Mouse (Mus musculus): ENCODE measurements around the gene Ssc5d.
"Not testable (repeated sequence)": the region's sequence is repeated elsewhere in the genome, so short reads cannot be mapped to it uniquely, and the experiment has no call there.

Ssc5d gene

GRCm38 (mm10) chr7:4925441-4926381, at the start of gene Ssc5d:
TSS of gene Ssc5d (plus strand) at chr7:4925785.
- DNase-seq (ENCODE audit: low spot score in 2 of 2) = peak in 1 of 2 experiments; percentile 51

DNA sequence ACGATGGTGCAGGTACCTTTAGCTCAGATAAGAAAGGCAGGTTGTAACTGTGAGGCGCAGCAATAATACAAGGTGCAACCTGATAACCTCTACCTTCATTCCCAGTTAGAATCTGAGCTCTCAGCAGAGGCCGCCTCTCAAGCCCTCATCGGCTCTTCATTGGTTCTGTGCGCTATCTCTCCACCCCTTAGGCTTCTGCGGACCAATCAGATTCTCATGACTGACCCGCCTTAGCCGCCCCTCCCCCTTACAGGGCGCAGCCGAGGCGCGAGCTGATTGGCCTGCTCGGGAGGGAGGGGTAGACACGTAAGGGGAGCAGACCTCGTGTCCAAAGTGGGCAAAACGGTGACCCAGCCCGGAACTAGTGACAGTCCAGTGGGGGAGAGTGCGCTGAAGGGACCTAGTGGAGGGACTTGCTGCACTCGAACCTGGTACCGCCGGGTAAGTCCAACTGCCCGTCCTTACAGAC, 48.8 kb upstream of the Ssc5d start, which contains the start of gene Isoc2a:
Gene Isoc2a (plus strand): TSS at position 401 of the 469 bp plus-strand sequence.
- DNase-seq (ENCODE audit: low spot score in 2 of 2) = peak; percentile 61 to 82

DNA sequence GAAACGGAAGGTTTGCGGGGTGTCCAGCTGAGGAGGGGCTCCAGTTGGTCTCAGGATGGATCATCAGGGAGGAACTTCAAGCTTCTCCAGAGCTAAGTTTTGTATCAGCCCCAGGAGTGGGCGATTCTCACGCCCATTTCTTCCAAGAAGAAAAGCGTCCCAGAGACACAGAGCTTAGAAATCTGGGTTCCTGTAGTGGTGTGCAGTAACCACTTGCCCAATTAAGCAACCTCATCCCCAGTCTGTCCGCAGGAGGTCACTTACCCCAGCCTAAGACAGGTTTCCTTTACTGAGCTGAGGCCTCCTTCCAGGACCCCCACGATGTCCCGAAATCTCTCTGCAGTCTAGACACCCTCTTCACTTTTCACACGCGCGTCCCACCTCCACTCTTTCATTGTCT, 48.4 kb upstream of the Ssc5d start:
- no peak for DNase-seq (ENCODE audit: low spot score in 2 of 2)

DNA sequence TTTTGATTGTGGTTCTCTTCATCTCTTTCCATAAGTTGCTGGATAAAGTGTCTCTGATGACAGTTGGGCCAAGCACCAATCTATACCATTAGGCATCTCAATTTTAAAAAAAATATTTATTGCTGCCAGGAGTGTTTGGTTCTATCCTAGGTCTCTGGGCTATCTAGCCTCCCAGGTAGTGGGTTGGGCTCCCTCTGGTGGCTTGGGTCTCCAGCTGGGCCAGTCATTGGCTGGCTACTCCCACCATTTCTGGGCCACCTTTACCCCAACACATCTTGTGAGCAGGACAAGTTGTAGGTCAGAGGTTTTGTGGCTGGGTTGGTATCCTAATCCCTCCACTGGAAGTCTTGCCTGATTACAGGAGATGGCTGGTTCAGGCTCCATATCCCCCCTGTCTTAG, 47.4 kb upstream of the Ssc5d start:
- no peak for DNase-seq (ENCODE audit: low spot score in 2 of 2)

GRCm38 (mm10) chr7:4879036-4879435, 46.5 kb upstream of the Ssc5d start:
- not testable (repeated sequence) for DNase-seq (ENCODE audit: low spot score in 2 of 2)

- no peak for DNase-seq (ENCODE audit: low spot score in 2 of 2)
Measured at GRCm38 (mm10) chr7:4886680-4887079, 38.9 kb upstream of the Ssc5d start.

DNA sequence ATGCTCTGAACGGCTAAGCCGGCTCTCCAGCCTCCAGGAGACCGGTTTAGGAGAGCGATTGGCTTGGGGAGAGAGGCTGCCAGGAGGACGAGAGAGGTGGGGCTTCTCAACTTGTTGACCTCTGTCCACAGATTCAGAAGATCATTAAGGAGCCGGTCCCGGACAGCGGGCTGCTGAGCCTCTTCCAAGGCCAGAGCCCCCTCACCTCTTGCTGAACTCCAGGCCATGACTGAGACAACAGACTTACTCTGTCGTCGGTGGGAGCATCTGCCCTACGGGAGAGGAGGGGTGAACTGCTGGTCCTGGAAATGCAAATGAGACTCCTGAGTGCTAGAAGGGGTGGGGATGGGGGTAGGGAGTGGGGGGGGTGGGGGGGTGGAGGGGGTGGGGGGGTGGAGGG, 30.4 kb upstream of the Ssc5d start:
- no peak for DNase-seq (ENCODE audit: low spot score in 2 of 2)

GRCm38 (mm10) chr7:4898851-4899648, 26.5 kb upstream of the Ssc5d start:
- no peak for DNase-seq (ENCODE audit: low spot score in 2 of 2)

DNA sequence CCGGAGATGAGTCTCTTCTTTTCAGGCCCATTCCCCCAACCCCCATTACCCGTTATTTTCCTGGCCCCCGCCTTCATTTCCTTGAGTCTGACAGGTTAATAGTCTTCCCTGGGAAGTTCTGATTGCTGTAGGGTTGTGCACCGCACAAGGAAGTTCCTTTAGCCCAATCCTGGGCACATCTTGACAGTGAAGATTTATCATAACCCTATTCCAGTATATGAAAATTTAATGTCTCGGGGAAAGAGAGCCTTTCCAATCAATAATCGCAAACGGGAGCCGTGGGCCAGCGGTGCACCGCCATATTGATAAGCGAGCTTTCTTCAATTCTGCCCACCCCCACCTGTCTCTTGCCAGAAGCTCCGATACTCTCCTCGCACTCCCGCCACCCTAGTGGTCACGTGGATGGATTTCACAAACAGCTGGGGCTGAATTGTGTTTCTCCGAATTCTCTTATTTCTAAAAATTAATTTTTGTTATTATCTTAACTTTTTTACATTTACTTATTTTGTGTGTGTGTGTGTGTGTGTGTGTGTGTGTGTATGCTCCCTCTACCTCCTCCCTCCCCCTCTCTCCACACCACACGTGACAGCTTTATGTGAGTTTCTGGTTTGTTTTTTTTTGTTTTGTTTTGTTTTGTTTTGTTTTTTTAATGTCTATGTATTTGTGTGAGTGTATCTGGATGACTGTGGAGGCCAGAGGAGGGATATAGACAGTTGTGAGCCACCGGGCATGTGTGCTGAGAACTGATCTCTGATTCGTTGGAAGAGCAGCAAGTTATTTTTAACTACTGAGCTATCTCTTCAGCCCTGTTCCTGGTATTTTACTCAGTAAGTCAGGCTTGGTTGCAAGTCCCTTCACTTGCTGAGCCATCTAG, 25.7 kb upstream of the Ssc5d start:
- no peak for DNase-seq (ENCODE audit: low spot score in 2 of 2)

- no peak for DNase-seq (ENCODE audit: low spot score in 2 of 2)
Measured at GRCm38 (mm10) chr7:4900523-4900851, 25.1 kb upstream of the Ssc5d start.

DNA sequence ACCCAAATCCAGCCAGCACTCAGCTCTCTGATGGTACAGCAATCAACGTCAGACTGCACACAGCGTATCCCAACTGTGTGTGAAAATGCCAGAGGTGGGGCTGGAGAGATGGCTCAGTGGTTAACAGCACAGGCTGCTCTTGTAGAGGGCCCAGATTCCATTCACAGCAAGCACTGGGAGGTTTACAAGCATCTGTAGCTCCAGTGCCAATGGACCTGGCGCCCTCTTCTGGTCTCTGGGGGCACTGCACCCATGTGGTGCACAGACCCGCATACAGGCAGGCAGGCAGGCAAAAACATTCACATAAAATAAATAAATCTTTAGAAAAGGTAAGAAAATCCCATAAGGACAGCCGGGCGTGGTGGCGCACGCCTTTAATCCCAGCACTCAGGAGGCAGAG, 24.4 kb upstream of the Ssc5d start:
- DNase-seq (ENCODE audit: low spot score in 2 of 2) = peak in 1 of 2 experiments; percentile 49

DNA sequence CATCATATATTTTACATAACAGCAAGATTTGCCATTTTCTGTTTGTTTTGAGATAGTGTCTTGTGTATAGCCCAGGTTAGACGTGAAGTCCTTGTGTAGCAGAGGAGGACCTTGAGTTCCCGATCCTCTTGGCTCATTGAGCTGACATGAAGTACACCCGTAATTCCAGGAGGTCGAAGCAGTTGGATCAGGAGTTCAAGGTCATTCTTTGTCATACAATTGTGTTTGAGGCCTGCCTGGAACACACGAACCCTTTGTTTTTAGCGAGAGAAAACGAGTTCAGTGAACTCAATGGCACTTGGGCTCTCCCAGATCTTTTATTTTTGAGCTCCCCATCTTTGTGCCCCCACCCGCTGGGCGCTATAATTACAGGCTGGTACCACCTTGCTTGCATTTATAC, 23.2 kb upstream of the Ssc5d start:
- no peak for DNase-seq (ENCODE audit: low spot score in 2 of 2)

- DNase-seq (ENCODE audit: low spot score in 2 of 2) = no peak
Measured at GRCm38 (mm10) chr7:4906466-4906950, 19.1 kb upstream of the Ssc5d start, which contains the start of gene Gm36210. TSS of gene Gm36210 (minus strand) at chr7:4906516.

DNA sequence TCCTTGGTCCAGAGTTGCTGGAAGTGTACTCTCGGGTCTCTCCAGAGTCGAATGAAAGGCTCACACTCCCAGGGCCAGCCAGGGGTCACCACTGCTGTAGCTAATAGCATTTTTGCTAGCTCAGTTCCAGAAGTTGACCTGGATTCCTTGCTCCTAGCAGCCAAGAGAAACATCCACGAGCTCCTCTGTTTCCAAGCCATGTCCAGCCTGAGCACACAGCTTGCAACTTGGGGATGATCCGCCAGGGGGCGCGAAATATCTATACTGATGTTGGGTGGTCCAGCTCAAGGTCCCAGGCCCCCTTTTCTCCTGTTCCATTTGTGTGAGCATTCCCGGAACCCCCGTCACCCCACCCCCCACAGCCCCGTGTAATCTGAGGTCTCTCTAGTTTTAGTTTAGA, 14.0 kb upstream of the Ssc5d start:
- DNase-seq (ENCODE audit: low spot score in 2 of 2) = peak; percentile 57 to 83

GRCm38 (mm10) chr7:4912248-4912647, 13.3 kb upstream of the Ssc5d start:
- no peak for DNase-seq (ENCODE audit: low spot score in 2 of 2)

DNA sequence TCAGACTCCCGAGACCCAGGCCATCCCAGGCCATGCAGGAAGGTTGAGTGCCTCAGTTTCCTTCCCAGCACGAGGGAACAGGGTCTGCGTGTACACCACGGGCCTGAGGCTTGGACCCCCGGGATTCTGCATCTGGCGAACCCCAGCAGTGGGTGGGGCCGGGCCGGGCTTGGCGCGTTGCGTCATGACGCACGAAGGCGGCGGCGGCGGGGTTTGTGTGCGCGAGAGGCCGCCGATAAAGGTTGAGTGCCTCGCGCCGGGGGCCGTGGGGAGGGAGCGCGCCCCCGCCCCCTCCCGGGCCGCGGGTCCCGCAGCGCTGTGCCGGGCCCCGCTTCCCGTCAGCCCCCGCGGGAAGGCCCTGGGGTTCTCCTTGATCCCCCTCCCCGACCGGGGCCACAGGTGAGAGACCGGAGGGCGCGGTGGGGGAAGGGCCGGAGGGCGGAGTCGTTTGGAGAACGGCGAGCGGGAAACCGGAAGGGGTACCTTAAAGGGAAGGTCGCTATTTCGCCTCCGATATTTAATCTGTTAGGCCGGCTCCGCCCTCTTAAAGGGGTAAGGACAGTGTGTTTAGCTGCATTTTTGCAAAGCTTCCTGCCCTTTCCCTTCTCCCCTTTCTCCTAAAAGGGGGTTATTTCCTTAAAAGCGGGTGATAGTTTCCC, 10.4 kb upstream of the Ssc5d start, which contains the start of gene Zfp628:
Gene Zfp628 (plus strand): TSS at position 211 of the 659 bp plus-strand sequence.
- peak; percentile 90 to 94 for DNase-seq (ENCODE audit: low spot score in 2 of 2)

DNA sequence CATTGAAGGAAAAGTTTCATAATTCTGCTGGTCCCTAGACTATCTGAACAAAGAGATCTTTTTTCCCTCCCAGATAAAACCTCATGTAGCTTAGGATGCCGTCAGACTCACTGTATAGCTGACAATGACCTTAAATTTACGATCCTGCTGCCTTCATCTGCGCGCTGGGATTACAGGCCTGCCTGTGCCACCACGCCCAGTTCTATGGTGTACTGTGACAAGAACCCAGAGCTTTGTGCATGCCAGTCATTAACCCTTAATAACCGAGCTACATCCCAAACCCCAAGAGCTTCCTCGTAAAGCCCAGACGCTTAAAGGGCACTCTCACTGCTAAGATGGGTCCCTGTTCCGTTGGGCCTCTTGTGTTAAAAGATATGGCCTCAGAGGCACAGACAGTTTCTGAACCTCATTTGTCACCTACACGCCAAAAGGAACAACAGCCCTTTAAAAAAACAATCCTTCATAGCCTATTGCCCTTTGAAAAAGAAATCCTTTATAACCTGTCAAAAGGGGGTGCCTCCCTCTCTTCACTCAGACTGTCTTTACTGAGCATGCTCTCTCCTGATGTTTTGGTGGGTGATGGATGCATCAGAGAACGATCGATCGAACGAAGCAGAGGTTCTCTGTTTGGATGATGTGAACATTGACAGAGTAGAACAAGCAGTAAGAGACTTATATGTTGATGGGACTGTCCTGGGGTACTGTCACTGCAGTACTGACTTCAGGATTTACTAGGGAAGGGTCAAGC, 9.7 kb upstream of the Ssc5d start:
- DNase-seq (ENCODE audit: low spot score in 2 of 2) = no peak

DNA sequence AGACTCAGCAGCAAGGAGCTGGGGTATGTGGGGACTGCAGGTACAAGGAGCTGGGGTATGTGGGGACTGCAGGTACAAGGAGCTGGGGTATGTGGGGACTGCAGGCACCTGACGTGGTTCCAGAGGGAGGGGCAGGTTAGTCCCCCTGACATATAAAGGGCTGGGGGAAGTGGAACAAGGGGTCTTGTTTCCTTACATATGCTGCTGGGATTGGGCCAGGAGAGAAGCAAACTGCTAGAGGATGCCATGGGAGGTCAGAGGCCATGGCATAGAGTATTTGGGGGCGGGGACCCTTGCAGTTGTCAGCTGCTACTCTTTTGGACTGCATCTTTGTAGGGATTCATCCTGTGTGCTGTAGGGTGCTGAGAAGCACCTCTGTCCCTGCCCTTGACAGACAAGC, 8.1 kb upstream of the Ssc5d start:
- no peak for DNase-seq (ENCODE audit: low spot score in 2 of 2)

- no peak for DNase-seq (ENCODE audit: low spot score in 2 of 2)
Measured at GRCm38 (mm10) chr7:4918681-4919080, 6.9 kb upstream of the Ssc5d start.

GRCm38 (mm10) chr7:4919096-4919495, 6.5 kb upstream of the Ssc5d start:
- no peak for DNase-seq (ENCODE audit: low spot score in 2 of 2)

Data from cerebellum, postnatal 4 days (tissue).